Mouse (Mus musculus): Measurements from ENCODE around the gene Fam186a.

The Fam186a gene

DNA sequence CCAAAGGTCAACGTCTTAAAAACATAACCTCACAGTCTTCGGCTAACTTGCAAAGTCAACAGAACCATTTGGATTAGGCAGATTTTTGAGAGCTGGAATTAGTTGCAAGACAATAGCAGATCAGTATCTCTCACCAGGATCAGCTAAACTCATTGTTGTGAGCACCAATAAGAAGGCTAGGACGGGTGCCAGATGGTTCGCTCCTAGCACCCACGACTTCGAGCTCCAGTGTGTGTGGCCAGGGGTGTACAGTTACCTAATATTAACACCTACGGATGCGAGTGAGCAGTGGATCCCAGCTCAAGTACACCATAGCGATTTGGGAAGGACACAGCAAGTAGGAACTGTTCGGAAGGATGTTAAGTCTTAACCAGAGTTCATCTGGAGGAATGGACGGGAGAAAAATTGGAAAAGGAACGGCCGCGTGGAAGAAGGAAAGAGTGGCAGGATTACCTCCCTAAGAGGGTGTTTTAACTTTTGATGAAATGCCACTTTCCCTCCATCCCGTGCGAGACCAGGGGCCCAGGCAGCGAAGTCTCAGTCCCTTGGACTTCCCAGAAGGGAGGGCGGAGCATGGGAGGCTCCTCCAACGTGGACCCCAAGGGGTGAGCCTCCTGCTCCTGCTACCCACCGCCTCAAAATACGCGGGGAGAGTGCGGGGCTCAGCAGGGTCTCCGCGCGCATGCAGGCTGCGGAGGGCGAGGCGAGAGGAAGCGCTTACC is 92.1 kb downstream of the Fam186a start:
- no peak for DNase-seq (ENCODE audit: low spot score in 2 of 2)

DNA sequence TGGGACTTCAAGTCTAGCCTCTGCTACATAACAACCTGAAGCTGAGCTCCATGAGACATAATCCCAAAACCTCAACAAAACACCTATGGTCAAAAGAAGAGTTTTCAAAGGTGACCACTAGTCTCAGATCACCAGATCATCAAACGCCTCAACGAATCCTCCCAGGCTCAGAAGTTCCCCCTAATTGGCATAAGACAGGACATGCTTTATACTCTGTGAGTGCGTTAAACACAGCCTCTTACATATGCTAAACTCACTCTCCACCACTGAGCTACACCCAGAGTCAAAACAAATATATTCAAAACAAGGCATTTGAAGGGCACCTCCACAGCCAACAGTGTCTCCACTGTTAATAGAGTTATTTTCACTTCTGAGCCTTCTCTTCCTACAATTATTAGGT is 94.3 kb downstream of the Fam186a start:
- DNase-seq (ENCODE audit: low spot score in 2 of 2) = no peak
